Mouse (Mus musculus): ENCODE measurements around the gene Rps16.

DNA sequence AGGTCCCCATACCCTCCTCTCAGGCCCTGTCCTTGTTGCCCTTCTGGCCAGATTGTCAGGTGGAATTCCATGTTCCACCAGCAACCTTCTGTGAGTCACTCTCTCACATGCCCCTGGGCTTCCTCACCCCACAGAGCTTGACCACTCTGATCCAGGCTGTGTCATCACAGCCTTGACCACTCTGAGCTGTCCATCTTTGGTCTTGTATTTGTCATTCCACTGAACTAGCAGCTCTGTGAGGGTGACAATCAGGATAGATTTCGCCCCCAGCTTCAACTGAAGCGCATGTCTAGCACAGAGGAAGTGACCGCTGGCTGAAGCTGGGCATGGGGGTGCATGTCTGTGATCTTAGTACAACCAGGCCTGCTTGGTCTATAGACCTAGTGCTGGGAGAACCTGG is 39.9 kb downstream of the Rps16 start:
- TF ChIP-seq CTCF (IDR thresholded peaks at IDR 0.05; ENCODE audit: low read depth, low read length) (no peak), EP300 (IDR thresholded peaks at IDR 0.05; ENCODE audit: insufficient read depth, low read depth, low read length) (no peak)

Measured in ES-Bruce4 (cell line).